Mouse (Mus musculus): ENCODE data around the gene Prickle2. TPM values are rescaled to one million over a fixed set of nuclear protein-coding genes. Genes with fewer than 3 reads are reported as not detected.

Prickle2 gene
- polyA plus RNA-seq, 1 experiment from 2014 or later = 7.0 TPM

- no peak overlapping the region for H3K9ac ChIP-seq (ENCODE audit: low read length)
- no peaks in the 10 kb centered on the region for H3K4me1 ChIP-seq (ENCODE audit: control insufficient read depth, insufficient read depth, low read length)
- no peaks in the 10 kb centered on the region for H3K27me3 ChIP-seq (ENCODE audit: control insufficient read depth, insufficient read depth, low read length)
- no peaks in the 10 kb centered on the region for H3K9me3 ChIP-seq (ENCODE audit: control insufficient read depth, low read length)
- no peak for ATAC-seq (ENCODE audit: insufficient read depth, low FRiP score, low TSS enrichment)
- DNase-seq (ENCODE audit: low spot score) = no peak
- H3K4me3 ChIP-seq (ENCODE audit: low read depth, low read length) = no peak overlapping the region
- no peaks in the 10 kb centered on the region for H3K36me3 ChIP-seq (ENCODE audit: control insufficient read depth, insufficient read depth, low read length)
- H3K27ac ChIP-seq (ENCODE audit: low read depth, low read length) = no peak overlapping the region
- 88% methylated on average over 4 of the region's 4 CpGs for WGBS
- H3K4me2 ChIP-seq (ENCODE audit: low read depth) = no peak overlapping the region
Measured at GRCm38 (mm10) chr6:92553086-92553485, 152.9 kb downstream of the Prickle2 start.

GRCm38 (mm10) chr6:92549246-92549645 is 156.7 kb downstream of the Prickle2 start:
- Histone ChIP-seq H3K27ac (ENCODE audit: low read depth, low read length) (no peak overlapping the region), H3K9ac (ENCODE audit: low read length) (no peak overlapping the region), H3K9me3 (ENCODE audit: control insufficient read depth, low read length) (no peaks in the 10 kb centered on the region), H3K4me1 (ENCODE audit: control insufficient read depth, insufficient read depth, low read length) (no peaks in the 10 kb centered on the region), H3K27me3 (ENCODE audit: control insufficient read depth, insufficient read depth, low read length) (no peaks in the 10 kb centered on the region), H3K36me3 (ENCODE audit: control insufficient read depth, insufficient read depth, low read length) (no peaks in the 10 kb centered on the region), H3K4me3 (ENCODE audit: low read depth, low read length) (no peak overlapping the region), H3K4me2 (ENCODE audit: low read depth) (no peak overlapping the region)
- no peak for DNase-seq (ENCODE audit: low spot score)
- no peak for ATAC-seq (ENCODE audit: insufficient read depth, low FRiP score, low TSS enrichment)
- WGBS = 82% methylated on average over 8 of the region's 8 CpGs

GRCm38 (mm10) chr6:92545204-92545603 is 160.8 kb downstream of the Prickle2 start:
- DNase-seq (ENCODE audit: low spot score) = no peak
- Histone ChIP-seq H3K4me3 (ENCODE audit: low read depth, low read length) (no peak overlapping the region), H3K9ac (ENCODE audit: low read length) (no peak overlapping the region), H3K27me3 (ENCODE audit: control insufficient read depth, insufficient read depth, low read length) (no peaks in the 10 kb centered on the region), H3K9me3 (ENCODE audit: control insufficient read depth, low read length) (no peaks in the 10 kb centered on the region), H3K4me2 (ENCODE audit: low read depth) (no peak overlapping the region), H3K27ac (ENCODE audit: low read depth, low read length) (no peak overlapping the region), H3K4me1 (ENCODE audit: control insufficient read depth, insufficient read depth, low read length) (no peaks in the 10 kb centered on the region), H3K36me3 (ENCODE audit: control insufficient read depth, insufficient read depth, low read length) (no peaks in the 10 kb centered on the region)
- no peak for ATAC-seq (ENCODE audit: insufficient read depth, low FRiP score, low TSS enrichment)
- WGBS = 87% methylated on average over 2 of the region's 2 CpGs

- 88% methylated on average over 4 of the region's 4 CpGs for WGBS
- ATAC-seq (ENCODE audit: insufficient read depth, low FRiP score, low TSS enrichment) (no peak), DNase-seq (ENCODE audit: low spot score) (no peak)
- Histone ChIP-seq H3K4me1 (ENCODE audit: control insufficient read depth, insufficient read depth, low read length) (no peaks in the 10 kb centered on the region), H3K27ac (ENCODE audit: low read depth, low read length) (no peak overlapping the region), H3K9ac (ENCODE audit: low read length) (no peak overlapping the region), H3K36me3 (ENCODE audit: control insufficient read depth, insufficient read depth, low read length) (no peaks in the 10 kb centered on the region), H3K4me3 (ENCODE audit: low read depth, low read length) (no peak overlapping the region), H3K4me2 (ENCODE audit: low read depth) (no peak overlapping the region), H3K9me3 (ENCODE audit: control insufficient read depth, low read length) (no peaks in the 10 kb centered on the region), H3K27me3 (ENCODE audit: control insufficient read depth, insufficient read depth, low read length) (no peaks in the 10 kb centered on the region)
Measured at GRCm38 (mm10) chr6:92543825-92544224, 162.1 kb downstream of the Prickle2 start.

- WGBS = 59% methylated on average over 5 of the region's 5 CpGs
- H3K4me3 ChIP-seq (ENCODE audit: low read depth, low read length) = no peak overlapping the region
- no peak for ATAC-seq (ENCODE audit: insufficient read depth, low FRiP score, low TSS enrichment)
Measured at GRCm38 (mm10) chr6:92542402-92543101, 163.4 kb downstream of the Prickle2 start.

GRCm38 (mm10) chr6:92534226-92535031 is 171.5 kb downstream of the Prickle2 start:
- WGBS = 11% methylated on average over 11 of the region's 11 CpGs
- Histone ChIP-seq H3K4me3 (ENCODE audit: low read depth, low read length) (peak overlapping the region; percentile 23), H3K4me1 (ENCODE audit: control insufficient read depth, insufficient read depth, low read length) (peaks cover 3% of the 10 kb centered on the region; the same call in 1 of the 2 replicates), H3K36me3 (ENCODE audit: control insufficient read depth, insufficient read depth, low read length) (no peaks in the 10 kb centered on the region), H3K9ac (ENCODE audit: low read length) (peak overlapping the region; percentile 15; the same call in 1 of the 2 replicates), H3K9me3 (ENCODE audit: control insufficient read depth, low read length) (no peaks in the 10 kb centered on the region), H3K27ac (ENCODE audit: low read depth, low read length) (no peak overlapping the region), H3K4me2 (ENCODE audit: low read depth) (peak overlapping the region; percentile 43), H3K27me3 (ENCODE audit: control insufficient read depth, insufficient read depth, low read length) (no peaks in the 10 kb centered on the region)
- ATAC-seq (ENCODE audit: insufficient read depth, low FRiP score, low TSS enrichment) = no peak
- peak; percentile 29 for DNase-seq (ENCODE audit: low spot score)

More at GRCm38 (mm10) chr6:92542402-92543101, 163.4 kb downstream of the Prickle2 start:
- DNase-seq (ENCODE audit: low spot score) = no peak
- Histone ChIP-seq H3K9me3 (ENCODE audit: control insufficient read depth, low read length) (no peaks in the 10 kb centered on the region), H3K27ac (ENCODE audit: low read depth, low read length) (no peak overlapping the region), H3K27me3 (ENCODE audit: control insufficient read depth, insufficient read depth, low read length) (no peaks in the 10 kb centered on the region), H3K9ac (ENCODE audit: low read length) (no peak overlapping the region), H3K4me1 (ENCODE audit: control insufficient read depth, insufficient read depth, low read length) (no peaks in the 10 kb centered on the region), H3K4me2 (ENCODE audit: low read depth) (no peak overlapping the region), H3K36me3 (ENCODE audit: control insufficient read depth, insufficient read depth, low read length) (no peaks in the 10 kb centered on the region)

- Histone ChIP-seq H3K27ac (ENCODE audit: low read depth, low read length) (no peak overlapping the region), H3K4me2 (ENCODE audit: low read depth) (no peak overlapping the region), H3K9me3 (ENCODE audit: control insufficient read depth, low read length) (no peaks in the 10 kb centered on the region), H3K4me3 (ENCODE audit: low read depth, low read length) (no peak overlapping the region), H3K27me3 (ENCODE audit: control insufficient read depth, insufficient read depth, low read length) (no peaks in the 10 kb centered on the region), H3K4me1 (ENCODE audit: control insufficient read depth, insufficient read depth, low read length) (peaks cover 3% of the 10 kb centered on the region; the same call in 1 of the 2 replicates), H3K9ac (ENCODE audit: low read length) (no peak overlapping the region), H3K36me3 (ENCODE audit: control insufficient read depth, insufficient read depth, low read length) (no peaks in the 10 kb centered on the region)
- ATAC-seq (ENCODE audit: insufficient read depth, low FRiP score, low TSS enrichment) (no peak), DNase-seq (ENCODE audit: low spot score) (no peak)
- WGBS = 74% methylated on average over 8 of the region's 8 CpGs
Measured at GRCm38 (mm10) chr6:92533306-92534063, 172.5 kb downstream of the Prickle2 start.

- DNase-seq (ENCODE audit: low spot score) (no peak), ATAC-seq (ENCODE audit: insufficient read depth, low FRiP score, low TSS enrichment) (no peak)
- Histone ChIP-seq H3K4me3 (ENCODE audit: low read depth, low read length) (no peak overlapping the region), H3K4me1 (ENCODE audit: control insufficient read depth, insufficient read depth, low read length) (peaks cover 3% of the 10 kb centered on the region; the same call in 1 of the 2 replicates), H3K27me3 (ENCODE audit: control insufficient read depth, insufficient read depth, low read length) (no peaks in the 10 kb centered on the region), H3K27ac (ENCODE audit: low read depth, low read length) (no peak overlapping the region), H3K4me2 (ENCODE audit: low read depth) (no peak overlapping the region), H3K9ac (ENCODE audit: low read length) (no peak overlapping the region), H3K36me3 (ENCODE audit: control insufficient read depth, insufficient read depth, low read length) (no peaks in the 10 kb centered on the region), H3K9me3 (ENCODE audit: control insufficient read depth, low read length) (no peaks in the 10 kb centered on the region)
- 43% methylated on average over 3 of the region's 3 CpGs for WGBS
Measured at GRCm38 (mm10) chr6:92532896-92533295, 173.1 kb downstream of the Prickle2 start.

Measured in neural tube, embryonic 11.5 days (tissue).